Mouse (Mus musculus) liver, embryonic 14.5 days (tissue): ENCODE results near the gene Rad17. TPM values are rescaled to one million over a fixed set of nuclear protein-coding genes. Genes with fewer than 3 reads are reported as not detected.

Source experiments
- ATAC-seq: fragments of 200-750 bp; cut with Nextera tagmentation; 2 replicates; pipeline ENCODE4 v1.8.0; 2017; ENCODE audit warnings: moderate number of reproducible peaks, mild to moderate bottlenecking, moderate library complexity; ENCODE audit not compliant: insufficient read depth
- DNase-seq, 3 experiments: peaks; one replicate each; pipeline ENCODE4 v3.0.0-alpha.2; 2012 to 2013; ENCODE audit warnings: low read depth in 3 of 3, low spot score in 3 of 3
- H3K27ac ChIP-seq: fragments of 300-500 bp; sonication (generic); 2 replicates; pipeline ENCODE4 v1.5.1; 2014; ENCODE audit warnings: moderate library complexity, mild to moderate bottlenecking, control low read depth, inconsistent platforms
- H3K27me3 ChIP-seq: fragments of 300-500 bp; sonication (generic); 2 replicates; pipeline ENCODE4 v1.6.1; 2014; ENCODE audit warnings: mild to moderate bottlenecking, low read length, moderate library complexity; ENCODE audit not compliant: control insufficient read depth, insufficient read depth
- H3K36me3 ChIP-seq: fragments of 300-500 bp; sonication (generic); replicated peaks from 2 replicates; pipeline ENCODE4 v1.6.1; 2014; ENCODE audit warnings: low read depth; ENCODE audit not compliant: control insufficient read depth, insufficient read depth
- H3K4me1 ChIP-seq, 2 experiments: fragments of 200-500 bp in 1 of 2; fragments of 300-500 bp in 1 of 2; sonication (generic) in 1 of 2; replicated peaks; 2 replicates each; pipeline ENCODE4 v1.6.1; 2012 to 2014; ENCODE audit warnings: antibody characterized with exemption in 1 of 2, inconsistent platforms in 1 of 2, low read length in 1 of 2; ENCODE audit not compliant: control insufficient read depth in 2 of 2, insufficient read depth in 2 of 2
- H3K4me2 ChIP-seq: fragments of 300-500 bp; sonication (generic); 2 replicates; pipeline ENCODE4 v1.6.1; 2014; ENCODE audit warnings: low read depth, mild to moderate bottlenecking, control low read depth, moderate library complexity
- H3K4me3 ChIP-seq, 2 experiments: fragments of 200-500 bp in 1 of 2; fragments of 300-500 bp in 1 of 2; sonication (generic) in 1 of 2; 2 replicates each; pipeline ENCODE4 v1.5.1; 2012 to 2014; ENCODE audit warnings: low read depth in 2 of 2, low read length in 2 of 2, mild to moderate bottlenecking in 2 of 2, control low read depth in 1 of 2, inconsistent platforms in 1 of 2, moderate library complexity in 1 of 2; ENCODE audit not compliant: insufficient read depth in 1 of 2
- H3K9ac ChIP-seq: fragments of 300-500 bp; sonication (generic); replicated peaks from 2 replicates; pipeline ENCODE4 v1.6.1; 2014; ENCODE audit warnings: mild to moderate bottlenecking, control low read depth, moderate library complexity
- H3K9me3 ChIP-seq: fragments of 300-500 bp; sonication (generic); 2 replicates; pipeline ENCODE4 v1.6.1; 2016; ENCODE audit warnings: low read length, mixed read lengths; ENCODE audit not compliant: control insufficient read depth
- CTCF ChIP-seq: IDR thresholded peaks from 2 replicates; pipeline ENCODE4 v1.5.1; 2016; ENCODE audit warnings: antibody characterized with exemption, low read depth, control low read depth
- EP300 ChIP-seq: IDR thresholded peaks from 2 replicates; pipeline ENCODE4 v1.6.1; 2016; ENCODE audit warnings: antibody characterized with exemption, low read depth
- WGBS: fragments of 180-500 bp; shearing (Covaris S2); extraction: QIAGEN DNeasy Blood & Tissue Kit; methylation state at CpG from one replicate; pipeline ENCODE4 v1.1.7; 2014; ENCODE audit not compliant: insufficient replicate concordance; 5-methylcytosine and 5-hydroxymethylcytosine counted together
- polyA plus RNA-seq, 2 experiments: library from polyadenylated mRNA; depleted of rRNA in 1 of 2; stranded (reverse) in 1 of 2; unstranded in 1 of 2; fragments of >200 nt; fragmentation: Nextera tagmentation in 1 of 2; extraction: Ambion mirVana in 1 of 2; gene quantifications; 2 replicates each; pipeline versions ENCODE4 v1.2.1 to v1.2.3; 2012 to 2014

Gene Rad17
- polyA plus RNA-seq, 2 experiments: 8.5 to 13.6 TPM

DNA sequence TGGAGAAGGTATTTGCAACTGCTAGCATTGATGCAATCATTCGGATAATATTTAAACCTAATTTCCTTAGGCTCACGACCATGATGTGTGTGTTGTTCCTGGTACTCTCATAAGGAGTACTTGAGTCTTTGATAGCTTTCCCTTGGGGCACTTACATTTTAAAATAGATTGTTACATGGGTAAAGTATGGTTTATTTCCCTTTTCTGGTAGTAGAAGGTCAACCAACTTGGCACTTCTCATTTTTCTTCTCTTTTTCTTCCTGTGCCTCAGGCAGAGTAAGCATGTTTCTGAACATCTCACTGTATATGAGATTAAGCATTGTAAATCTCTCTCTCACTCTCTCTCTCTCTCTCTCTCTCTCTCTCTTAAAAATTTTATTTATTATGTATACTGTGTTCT, 32.0 kb upstream of the Rad17 start:
- H3K36me3 ChIP-seq: no peaks in the 10 kb centered on the region
- no peak overlapping the region for H3K4me2 ChIP-seq
- DNase-seq: no peak
- H3K4me3 ChIP-seq: no peak overlapping the region
- no peaks in the 10 kb centered on the region for H3K4me1 ChIP-seq
- H3K9ac ChIP-seq: no peak overlapping the region
- no peak for ATAC-seq
- H3K27me3 ChIP-seq: no peaks in the 10 kb centered on the region
- 47% methylated on average over 2 of the region's 2 CpGs for WGBS
- H3K27ac ChIP-seq: no peak overlapping the region
- no peaks in the 10 kb centered on the region for H3K9me3 ChIP-seq
- no peak for TF ChIP-seq EP300
- no peak for TF ChIP-seq CTCF

DNA sequence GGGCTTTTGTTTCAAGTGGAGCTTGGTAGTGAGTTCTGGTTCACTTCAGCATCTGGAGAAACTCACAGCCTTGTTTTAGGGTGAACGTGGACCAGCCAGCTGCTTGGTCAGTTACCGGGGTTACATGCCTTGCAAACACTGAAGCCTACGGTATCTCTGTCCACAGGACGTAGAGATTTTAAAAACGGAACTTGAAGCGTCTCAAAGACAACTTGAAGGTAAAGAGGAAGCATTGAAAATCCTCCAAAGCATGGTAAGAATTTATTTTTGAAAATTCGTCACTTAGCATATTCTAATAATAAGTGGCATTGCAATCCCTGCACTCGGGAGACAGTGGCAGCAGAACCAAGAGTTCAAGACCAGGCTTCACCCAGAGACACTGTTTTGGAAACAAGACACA, 30.8 kb upstream of the Rad17 start:
- H3K9ac ChIP-seq: no peak overlapping the region
- H3K4me3 ChIP-seq: no peak overlapping the region
- no peaks in the 10 kb centered on the region for H3K9me3 ChIP-seq
- H3K27ac ChIP-seq: no peak overlapping the region
- 67% methylated on average over 8 of the region's 8 CpGs for WGBS
- TF ChIP-seq CTCF (no peak), EP300 (no peak)
- no peaks in the 10 kb centered on the region for H3K27me3 ChIP-seq
- no peaks in the 10 kb centered on the region for H3K4me1 ChIP-seq
- ATAC-seq: no peak
- H3K36me3 ChIP-seq: no peaks in the 10 kb centered on the region
- DNase-seq: no peak
- no peak overlapping the region for H3K4me2 ChIP-seq

GRCm38 (mm10) chr13:100675936-100676635, 25.2 kb upstream of the Rad17 start:
- Histone ChIP-seq H3K4me3 (no peak overlapping the region), H3K9ac (no peak overlapping the region), H3K4me2 (no peak overlapping the region), H3K27ac (no peak overlapping the region), H3K9me3 (no peaks in the 10 kb centered on the region), H3K27me3 (no peaks in the 10 kb centered on the region), H3K36me3 (no peaks in the 10 kb centered on the region), H3K4me1 (no peaks in the 10 kb centered on the region)
- no peak for TF ChIP-seq EP300
- no peak for TF ChIP-seq CTCF
- 65% methylated on average over 15 of the region's 15 CpGs for WGBS
- ATAC-seq: no peak
- no peak for DNase-seq

DNA sequence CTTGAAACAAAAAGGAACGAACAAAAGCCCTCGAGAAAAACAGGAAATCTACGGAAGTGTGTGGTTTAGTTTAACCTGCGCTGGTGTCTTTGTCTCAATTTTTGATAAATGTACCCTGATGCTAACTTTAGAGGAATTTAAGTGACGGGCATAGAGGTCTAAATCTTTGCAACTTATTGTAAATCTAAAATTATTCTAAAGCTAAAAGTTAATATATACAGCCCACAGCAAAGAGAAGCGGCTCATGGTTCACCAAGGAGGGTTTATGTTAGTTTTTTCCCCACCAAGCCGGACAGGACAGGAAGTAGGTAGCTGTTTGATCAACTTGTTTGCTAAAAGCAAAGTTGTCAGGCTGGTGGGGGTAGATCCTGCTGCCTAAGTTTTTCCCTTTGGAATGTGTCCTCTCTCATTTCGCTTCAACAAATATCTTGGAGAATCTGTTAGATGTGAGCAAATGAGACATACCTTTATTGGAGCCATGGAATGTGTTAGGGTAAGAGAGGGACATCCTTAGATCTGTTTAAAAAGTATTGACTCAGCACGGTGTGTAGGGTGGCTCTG, 19.4 kb upstream of the Rad17 start:
- 8% methylated on average over 9 of the region's 9 CpGs for WGBS
- DNase-seq: no peak
- peak overlapping the region; percentile 59 for H3K9ac ChIP-seq
- peak overlapping the region; percentile 24 for H3K27ac ChIP-seq
- no peaks in the 10 kb centered on the region for H3K27me3 ChIP-seq
- TF ChIP-seq EP300: no peak
- no peak for TF ChIP-seq CTCF
- peak overlapping the region; percentile 64 for H3K4me2 ChIP-seq
- no peak for ATAC-seq
- peaks cover 3% of the 10 kb centered on the region; the same call in 1 of the 2 replicates for H3K36me3 ChIP-seq
- peaks cover 0 to 2% of the 10 kb centered on the region in 2 experiments; a peak in 1 of 4 replicates for H3K4me1 ChIP-seq
- no peaks in the 10 kb centered on the region for H3K9me3 ChIP-seq
- peak overlapping the region; percentile 59 to 70 for H3K4me3 ChIP-seq

DNA sequence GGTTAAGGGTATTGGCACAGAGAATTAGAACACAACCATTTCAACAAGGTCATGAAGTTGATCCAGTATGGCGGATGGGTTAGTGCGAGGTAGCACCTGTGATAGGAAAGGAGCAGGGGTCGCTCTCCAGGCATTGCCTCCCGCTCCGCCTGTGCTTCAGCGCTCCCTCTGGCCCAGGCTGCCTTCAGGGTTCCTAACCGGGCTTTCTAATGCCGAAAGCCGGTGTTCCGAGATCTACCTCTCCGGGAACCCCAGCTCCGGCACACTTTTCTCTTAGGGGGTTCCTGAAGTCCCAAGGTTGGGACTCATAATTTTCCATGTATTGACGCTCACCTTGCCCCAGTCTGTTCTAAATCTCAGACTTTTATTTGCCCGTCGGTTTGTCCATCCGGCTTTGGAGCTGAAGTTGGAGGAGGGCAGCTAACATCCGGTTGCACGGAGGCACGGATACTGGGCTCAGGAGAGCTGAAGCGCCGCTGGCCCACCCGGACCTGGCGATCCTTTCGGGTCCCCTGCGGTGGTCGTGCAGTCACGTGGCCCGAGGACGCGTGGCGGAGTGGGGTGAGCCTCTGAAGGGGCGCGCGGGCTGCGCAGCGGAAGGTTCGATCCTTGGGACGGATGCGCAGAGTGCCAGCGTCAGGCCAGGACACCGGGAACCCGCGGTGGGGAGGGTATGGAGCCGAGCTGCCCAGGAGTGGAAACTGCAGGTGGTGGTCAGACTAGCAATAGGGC, 18.6 kb upstream of the Rad17 start, which contains the start of gene Ccdc125:
TSS of gene Ccdc125 (plus strand) at position 427 of the 732 bp plus-strand sequence.
- H3K4me3 ChIP-seq: peak within 1 kb of the TSS; percentile 59 to 70
- peaks cover 3% of the 10 kb centered on the region; the same call in 1 of the 2 replicates for H3K36me3 ChIP-seq
- peak within 1 kb of the TSS; percentile 24 for H3K27ac ChIP-seq
- H3K9ac ChIP-seq: peak within 1 kb of the TSS; percentile 59
- H3K4me2 ChIP-seq: peak within 1 kb of the TSS; percentile 64
- ATAC-seq (peak; percentile 45), DNase-seq (no peak)
- no peaks in the 10 kb centered on the region for H3K27me3 ChIP-seq
- no peak for TF ChIP-seq CTCF
- TF ChIP-seq EP300: no peak
- WGBS: under 1% methylated on average over 44 of the region's 44 CpGs
- no peaks in the 10 kb centered on the region for H3K9me3 ChIP-seq
- peaks cover 0 to 2% of the 10 kb centered on the region in 2 experiments; a peak in 1 of 4 replicates for H3K4me1 ChIP-seq
